Mouse (Mus musculus): ENCODE data around the gene Lrrc8c. TPM values are rescaled to one million over a fixed set of nuclear protein-coding genes. Genes with fewer than 3 reads are reported as not detected.
A peak's percentile ranks its signal among the peaks of the same experiment; 100 is the strongest.

Lrrc8c gene
- total RNA-seq, 2 experiments from 2014 or later, result 25.3 to 29.8 TPM

DNA sequence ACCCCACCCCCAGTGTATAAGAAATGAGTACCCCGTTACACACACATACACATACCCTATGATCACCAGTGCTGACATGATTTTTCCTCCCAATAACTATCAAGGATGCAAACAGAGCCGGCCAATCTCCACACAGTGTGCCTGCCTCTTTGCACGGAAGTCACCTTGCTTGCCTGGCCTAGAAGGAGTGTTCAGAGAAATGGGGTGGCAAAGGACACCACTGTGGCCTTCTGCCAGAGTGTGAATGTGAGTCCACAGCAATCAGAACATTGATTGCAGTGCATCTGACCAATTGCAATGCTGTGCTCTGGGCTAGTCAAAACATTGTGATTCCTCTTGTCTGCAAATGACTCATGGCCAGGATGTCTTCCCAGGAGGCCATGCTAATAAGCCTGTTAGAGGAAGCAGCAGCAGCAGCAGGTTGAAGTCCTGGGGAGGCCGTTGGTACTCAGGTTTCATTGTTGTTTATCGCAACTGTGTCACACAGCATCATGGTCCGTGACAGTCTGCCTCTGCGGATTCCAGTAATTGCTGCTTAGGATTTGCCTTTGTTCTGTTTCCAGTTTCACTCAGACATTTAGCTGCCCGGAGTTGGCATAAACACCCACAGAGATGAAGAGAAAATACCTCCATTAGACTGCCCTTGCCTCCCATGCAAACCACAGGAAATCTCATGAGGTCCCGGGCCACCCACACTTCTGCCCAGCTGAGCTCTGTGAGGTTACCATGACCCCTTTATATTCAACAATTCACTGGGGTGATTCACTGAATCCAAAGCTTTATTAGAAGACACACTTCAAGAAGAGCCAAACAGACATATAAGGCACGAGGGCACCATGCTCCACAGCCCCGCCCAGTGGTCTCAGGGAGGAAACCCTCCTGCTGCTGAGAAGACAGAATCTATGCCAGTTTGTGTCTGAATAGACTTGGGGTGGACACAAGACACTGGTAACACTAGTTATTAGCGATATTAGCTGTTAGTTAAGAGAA, 18.8 kb upstream of the Lrrc8c start:
- no peak for DNase-seq
- intact Hi-C loops (cut with DNase I), result no loop called here

DNA sequence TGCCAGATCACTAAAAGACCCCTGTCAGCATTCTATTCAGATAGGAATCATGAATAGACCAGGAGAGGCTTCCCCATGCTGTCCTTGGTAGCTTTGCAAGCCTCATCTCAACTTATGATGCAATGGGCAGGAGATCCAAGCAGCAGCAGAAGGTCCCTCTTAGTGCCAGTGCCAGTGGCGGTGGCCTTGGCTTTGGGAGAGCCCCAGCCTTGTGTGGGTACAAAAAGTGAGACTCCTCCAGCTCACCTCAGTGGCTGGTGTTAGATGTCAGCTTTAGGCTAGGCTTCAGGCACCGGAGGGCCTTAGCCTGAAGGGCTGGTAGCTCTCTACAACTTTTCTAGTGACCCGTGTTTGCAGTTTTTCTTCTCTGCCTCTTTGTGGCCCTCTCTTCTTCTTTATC, 18.1 kb upstream of the Lrrc8c start:
- intact Hi-C loops (cut with DNase I), result no loop called here
- DNase-seq, result no peak

DNA sequence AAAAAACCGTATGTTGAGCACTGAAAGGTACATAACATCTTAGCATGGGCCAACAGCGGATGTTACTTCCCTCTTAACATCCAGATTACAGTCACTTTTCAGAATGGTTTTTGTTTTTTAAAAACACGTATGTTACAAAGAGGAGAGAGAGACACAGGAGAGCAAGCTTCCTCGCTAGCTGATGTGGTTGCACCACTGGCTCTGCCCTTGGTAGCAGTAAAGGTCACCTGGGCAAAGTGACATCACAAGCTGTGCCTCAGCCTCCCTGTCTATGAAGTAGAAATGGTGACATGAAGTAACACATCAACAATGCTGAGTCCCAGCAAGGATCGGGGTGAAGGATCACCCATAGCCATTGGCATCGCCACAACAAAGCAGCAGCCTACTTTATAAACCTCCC, 10.4 kb upstream of the Lrrc8c start:
- DNase-seq, result no peak

DNA sequence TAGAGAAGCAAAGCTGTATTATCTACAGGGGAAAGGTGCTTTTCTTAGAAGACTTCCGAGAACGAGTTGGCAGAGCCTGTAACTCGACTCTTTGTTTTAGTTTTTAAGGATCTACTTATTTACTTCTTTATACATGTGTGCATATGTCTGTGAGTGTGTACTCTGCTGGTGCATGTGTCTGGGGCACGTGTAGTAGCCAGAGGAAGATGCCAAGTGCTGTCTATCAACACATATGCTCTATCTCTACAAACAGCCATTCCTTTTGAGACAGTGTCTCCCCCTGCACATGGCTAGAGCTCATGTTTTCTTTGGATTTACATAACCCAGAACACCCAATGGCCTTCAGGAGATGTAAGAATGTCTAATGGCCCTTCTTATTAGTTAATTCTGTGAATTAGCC, 6.9 kb upstream of the Lrrc8c start:
- DNase-seq, result no peak
- intact Hi-C loops (cut with DNase I), result no loop called here

More for the DNA sequence above, 10.4 kb upstream of the Lrrc8c start:
- intact Hi-C loops (cut with DNase I), result no loop called here

DNA sequence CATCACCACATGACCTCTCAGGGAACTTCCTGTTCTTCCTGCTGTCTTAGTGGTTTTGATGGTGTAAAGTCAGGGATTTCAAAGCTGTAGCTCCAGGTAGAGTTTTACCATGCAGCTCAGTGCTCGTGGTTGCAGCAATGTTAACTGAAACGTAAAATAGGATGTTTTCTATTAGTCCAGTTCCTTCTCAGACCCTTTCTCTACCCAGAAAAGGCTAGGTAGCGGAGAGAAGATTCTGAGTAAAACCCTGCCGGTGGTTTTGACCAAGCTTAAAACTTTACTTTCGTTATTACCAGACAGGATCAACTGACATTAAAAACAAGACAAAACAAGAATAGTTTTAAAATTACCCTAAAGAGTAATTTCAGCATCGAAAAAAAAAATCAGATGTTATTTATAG, 3.7 kb upstream of the Lrrc8c start:
- DNase-seq, result no peak
- intact Hi-C loops (cut with DNase I), result loop anchor here (5.0 kb wide), 2 partner anchors 98 to 357 kb away; partner anchors contain the start of gene Lrrc8b

DNA sequence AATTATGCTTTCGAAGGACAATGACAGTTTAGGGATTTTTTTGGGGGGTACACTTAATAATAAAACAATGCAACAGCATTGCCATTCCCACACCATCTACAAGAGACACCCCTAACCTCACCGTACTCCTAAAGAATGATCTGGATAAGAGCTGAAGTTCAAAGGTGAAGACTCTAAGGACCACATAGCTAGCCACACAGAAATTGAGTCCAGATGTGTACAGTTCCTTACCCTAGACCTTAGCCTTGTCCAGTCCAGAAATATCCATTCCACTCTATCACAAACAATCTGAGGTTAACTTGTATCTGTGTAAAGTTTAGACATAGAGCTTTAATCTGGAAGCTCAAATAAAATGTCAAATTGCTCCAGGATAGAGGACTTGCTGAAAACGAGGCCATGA, 2.9 kb upstream of the Lrrc8c start:
- DNase-seq, result no peak
- intact Hi-C loops (cut with DNase I), result loop anchor here (5.0 kb wide), 2 partner anchors 99 to 356 kb away; partner anchors contain the start of gene Lrrc8b

DNA sequence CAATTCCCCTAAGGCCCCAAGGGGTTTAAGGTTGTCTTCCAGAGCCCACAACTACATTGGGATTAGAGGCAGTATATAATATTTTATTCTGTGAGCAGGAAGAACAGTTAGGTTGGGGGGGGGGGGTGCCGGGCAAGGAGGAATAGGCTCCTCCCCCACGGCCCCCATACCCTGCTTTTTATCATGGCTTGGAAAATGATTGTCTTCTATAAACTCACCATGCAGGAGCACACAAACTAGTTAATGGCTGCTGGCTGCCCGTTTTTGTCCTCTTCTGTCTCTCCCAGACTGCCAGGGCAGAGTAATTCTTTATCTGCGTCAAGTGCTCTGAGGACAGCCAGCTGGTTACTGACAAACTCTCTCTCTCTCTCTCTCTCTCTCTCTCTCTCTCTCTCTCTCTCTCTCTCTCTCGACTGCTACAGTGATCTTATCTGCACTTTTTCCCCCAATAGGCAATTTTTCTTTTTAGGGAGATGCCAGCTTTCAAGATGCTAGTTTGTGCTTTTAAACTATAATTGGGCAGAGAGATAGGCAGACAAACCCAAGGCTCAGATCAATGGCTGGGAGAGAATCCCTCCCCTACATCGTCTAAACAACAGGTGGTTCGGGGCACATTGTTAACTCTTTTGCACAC, 1.1 kb upstream of the Lrrc8c start:
- DNase-seq, result no peak
- intact Hi-C loops (cut with DNase I), result loop anchor here (5.0 kb wide), 2 partner anchors 101 to 354 kb away; partner anchors contain the start of gene Lrrc8b

DNA sequence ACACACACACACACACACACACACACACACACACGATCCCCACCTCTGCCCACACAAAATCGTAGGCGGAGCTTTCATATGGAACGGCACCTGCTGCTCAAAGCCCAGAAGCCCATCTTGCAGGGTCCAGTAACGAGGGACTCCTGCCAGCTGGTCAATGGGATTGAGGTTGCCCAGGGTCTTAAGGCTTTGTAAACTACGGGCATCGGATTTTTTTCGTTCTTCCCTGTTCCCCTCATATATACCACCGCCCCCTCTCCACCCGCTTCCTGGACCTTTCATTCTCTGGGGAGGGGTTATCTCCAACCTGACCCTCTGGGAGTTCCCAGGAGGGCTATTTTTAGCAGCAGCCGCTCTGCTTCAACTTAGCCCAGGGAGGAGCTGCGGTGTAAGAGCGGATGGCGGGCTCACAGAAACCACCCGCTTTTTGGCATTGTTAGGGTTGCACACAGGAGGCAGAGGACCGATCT, 527 bp upstream of the Lrrc8c start:
- peak in 1 of 2 experiments; percentile 42 for DNase-seq
- intact Hi-C loops (cut with DNase I), result loop anchor here (1.0 to 5.0 kb wide), 3 partner anchors 101 to 354 kb away; partner anchors contain the start of gene Lrrc8b

DNA sequence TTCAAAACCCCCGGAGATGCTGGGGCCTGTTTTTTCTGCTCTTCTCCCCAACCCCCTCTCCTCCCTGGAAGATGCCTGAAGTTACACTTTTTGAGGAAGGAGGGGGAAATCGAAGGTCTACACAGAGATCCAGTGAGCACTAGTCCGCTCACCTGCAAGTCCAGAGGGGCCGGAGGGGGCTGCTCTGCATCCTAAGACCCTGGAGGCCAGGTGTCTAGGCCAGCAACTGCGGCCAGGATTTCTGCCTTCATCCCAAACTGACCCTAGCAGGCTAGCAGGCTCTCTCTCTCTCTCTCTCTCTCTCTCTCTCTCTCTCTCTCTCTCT, 750 bp downstream of the Lrrc8c start:
- intact Hi-C loops (cut with DNase I), result loop anchor here (1.0 to 5.0 kb wide), 5 partner anchors 37 to 352 kb away; partner anchors contain the start of gene Lrrc8b
- no peak for DNase-seq

DNA sequence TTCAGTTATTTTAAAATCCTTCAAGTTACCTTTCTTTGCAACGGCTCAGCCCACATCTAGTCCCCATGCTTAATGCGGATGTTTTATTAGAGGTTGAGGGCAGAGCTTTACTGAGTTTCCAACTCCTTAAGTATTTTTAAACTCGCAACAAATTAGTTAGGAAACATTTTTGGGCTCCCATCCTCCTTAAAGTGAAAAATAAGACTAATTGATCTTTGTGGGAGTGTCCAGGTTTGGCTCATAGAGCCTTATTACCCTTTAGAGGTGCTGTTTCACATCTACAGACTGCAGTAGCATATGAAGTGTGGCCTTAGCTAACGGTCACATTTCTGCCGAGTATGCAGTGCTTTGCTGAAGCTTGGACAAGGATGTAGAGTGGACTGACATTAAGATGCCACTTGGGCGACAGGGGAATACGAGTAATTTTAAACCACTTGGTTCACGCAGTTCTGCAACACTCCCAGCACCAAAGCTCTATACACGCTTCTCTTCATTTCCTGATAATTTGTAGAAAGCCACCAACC, 1.3 kb downstream of the Lrrc8c start:
- intact Hi-C loops (cut with DNase I), result loop anchor here (5.0 kb wide), 2 partner anchors 37 to 67 kb away; no protein-coding TSS in a partner anchor
- DNase-seq, result no peak

DNA sequence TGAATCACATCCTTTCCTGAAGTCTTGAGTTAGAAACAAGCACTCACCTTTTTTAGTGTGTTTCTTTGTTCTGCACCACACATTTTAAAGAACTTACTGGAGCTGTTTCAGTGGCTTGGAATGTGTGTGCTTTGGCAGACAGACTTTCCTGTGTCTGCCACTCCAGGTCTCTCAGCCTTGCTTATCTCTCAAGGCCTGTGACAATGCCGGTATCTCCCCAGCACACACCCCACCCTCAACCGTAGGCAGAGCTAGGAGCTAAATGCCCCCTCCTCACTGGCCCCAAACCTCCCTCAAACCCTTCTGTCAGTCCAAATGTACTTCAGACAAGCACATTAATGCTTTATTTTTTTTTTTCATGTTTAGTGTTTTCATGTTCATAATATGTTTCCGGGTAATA, 4.3 kb downstream of the Lrrc8c start:
- intact Hi-C loops (cut with DNase I), result loop anchor here (5.0 kb wide), 2 partner anchors 34 to 64 kb away; no protein-coding TSS in a partner anchor
- DNase-seq, result no peak

DNA sequence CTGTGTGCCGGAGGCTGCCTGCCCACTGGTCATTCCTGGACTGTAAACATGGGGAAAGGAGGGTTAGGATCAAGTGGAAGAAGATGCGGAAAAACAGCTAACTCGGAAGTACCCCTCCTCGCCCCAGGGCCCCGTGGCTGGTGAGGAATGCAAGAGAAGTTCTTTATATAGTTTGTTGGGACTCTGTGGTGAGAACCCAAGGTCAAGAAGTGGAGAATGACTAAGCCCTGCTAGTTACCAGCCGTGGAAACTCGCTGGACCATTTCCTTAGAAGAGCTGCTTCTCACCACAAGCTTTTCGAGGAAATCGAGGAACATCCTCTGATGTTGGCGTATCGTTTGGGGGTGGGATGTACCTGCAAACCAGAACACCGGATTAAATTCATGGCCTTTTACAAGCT, 5.8 kb downstream of the Lrrc8c start:
- DNase-seq, result no peak
- intact Hi-C loops (cut with DNase I), result no loop called here

DNA sequence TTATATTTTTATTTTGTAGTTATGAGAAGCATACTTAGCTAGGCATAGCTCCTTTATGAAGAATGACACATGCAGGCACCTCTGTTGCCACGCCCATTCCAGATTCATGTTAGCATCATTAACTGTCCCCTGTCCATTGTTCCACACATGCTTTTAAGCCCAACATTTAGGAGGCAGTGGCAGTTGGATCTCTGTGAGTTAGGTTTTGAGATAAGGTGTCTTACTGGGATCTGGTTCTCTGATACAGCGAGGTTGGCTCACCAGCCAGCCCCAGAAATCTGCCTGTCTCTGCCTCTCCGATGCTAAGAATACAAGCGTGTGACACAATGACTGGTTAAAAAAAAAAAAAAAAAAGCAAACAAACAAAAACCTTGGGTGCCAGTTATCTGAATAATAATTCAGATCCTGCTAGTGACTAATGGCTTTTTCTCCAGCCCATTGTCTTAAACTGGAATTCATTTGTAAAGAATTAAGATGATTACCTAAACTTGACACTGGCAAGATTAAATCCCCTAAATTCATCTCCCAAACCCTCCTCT, 7.0 kb downstream of the Lrrc8c start:
- no peak for DNase-seq
- intact Hi-C loops (cut with DNase I), result no loop called here

DNA sequence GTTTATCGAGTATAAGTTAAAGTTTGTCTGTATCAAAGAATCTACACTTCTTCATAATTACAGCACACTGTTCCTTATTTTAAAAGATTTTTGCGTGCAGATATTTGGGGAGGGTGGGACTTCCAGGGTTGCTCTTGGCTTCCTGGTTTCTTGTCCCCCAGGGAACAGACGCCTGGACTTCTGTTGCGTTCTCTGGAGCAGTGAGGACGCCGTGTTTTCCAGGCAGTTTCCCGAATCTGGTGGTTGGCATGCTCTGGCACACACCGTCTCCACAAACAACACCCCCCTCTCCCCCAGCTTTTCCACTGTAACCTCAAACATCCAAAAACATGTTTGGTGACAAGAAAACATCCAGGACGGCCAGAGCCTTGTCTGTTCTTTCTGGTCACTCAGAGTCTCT, 7.6 kb downstream of the Lrrc8c start:
- peak; percentile 26 to 44 for DNase-seq
- intact Hi-C loops (cut with DNase I), result no loop called here

DNA sequence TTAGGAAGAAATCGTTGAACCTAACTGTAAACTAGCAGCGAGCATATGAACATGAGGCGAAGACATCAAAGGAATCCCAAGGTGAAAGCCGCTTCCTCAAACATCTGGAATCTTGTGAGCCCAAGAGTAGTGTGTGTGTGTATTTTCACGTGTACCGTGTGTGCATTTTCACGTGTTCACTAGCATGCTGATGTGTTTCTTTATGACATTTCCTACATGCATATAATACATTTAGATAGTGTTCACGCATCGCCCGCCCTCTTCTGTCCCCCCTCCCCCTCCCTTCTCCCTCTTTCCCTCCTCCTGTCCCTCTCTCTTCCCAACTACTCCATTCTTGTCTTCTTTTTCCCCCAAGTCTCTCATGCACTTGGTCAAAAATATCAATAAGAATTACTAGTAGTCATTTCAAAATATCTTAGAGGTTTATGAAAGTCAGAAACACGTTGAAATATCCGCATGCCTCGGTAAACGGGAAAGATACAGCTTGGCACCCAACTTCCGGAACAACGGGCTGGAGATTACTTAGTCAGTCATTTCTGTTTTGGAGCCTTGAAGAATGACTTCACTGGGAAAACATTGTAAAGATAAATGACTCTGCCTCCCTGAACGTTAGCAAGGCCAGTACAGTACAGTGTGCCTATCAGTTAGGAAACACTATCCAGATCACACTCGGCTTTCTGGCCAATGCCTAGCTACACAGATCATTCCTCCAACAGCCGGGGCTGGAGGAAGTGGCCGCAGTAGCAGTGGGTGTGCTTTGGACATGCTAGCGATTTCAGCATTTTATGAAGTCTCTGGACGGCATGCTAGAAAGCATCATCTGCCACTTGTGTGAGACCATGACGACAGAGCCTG, 8.5 kb downstream of the Lrrc8c start:
- DNase-seq, result peak; percentile 33 to 37
- intact Hi-C loops (cut with DNase I), result no loop called here

DNA sequence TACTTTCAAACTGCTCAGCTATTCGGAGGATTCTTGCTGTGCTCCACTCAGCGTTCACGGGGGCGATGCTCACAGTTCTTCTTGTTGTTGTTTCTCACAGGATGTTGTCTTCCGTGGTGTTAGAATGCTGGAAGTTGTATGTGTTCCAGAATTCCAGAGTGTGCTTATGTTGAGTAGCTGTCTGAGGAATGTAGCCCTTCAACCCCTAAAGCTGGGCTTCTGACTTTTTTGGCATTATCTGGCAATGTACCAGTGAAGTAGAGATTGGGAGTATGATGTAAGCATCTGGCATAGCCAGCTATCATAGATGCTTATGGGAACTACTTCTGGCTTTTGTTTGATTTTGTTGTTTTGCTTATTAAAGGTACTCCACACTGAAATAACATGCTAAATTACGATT, 11.4 kb downstream of the Lrrc8c start:
- DNase-seq, result no peak
- intact Hi-C loops (cut with DNase I), result no loop called here

DNA sequence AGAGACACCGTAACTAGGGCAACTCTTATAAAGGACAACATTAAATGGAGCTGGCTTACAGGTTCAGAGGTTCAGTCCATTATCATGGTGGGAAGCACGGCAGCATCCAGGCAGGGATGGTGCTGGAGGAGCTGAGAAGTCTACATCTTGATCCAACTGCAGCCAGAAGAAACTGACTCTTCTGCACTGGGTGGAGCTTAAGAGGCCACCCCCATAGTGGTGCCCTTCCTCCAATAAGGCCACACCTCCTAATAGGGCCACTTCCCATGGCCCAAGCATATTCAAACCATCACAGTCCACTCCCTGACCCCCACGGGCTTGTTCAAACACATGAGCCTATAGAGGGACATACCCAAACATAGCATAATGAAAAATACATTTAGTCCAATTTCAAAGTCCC, 16.0 kb downstream of the Lrrc8c start:
- intact Hi-C loops (cut with DNase I), result no loop called here
- no peak for DNase-seq

DNA sequence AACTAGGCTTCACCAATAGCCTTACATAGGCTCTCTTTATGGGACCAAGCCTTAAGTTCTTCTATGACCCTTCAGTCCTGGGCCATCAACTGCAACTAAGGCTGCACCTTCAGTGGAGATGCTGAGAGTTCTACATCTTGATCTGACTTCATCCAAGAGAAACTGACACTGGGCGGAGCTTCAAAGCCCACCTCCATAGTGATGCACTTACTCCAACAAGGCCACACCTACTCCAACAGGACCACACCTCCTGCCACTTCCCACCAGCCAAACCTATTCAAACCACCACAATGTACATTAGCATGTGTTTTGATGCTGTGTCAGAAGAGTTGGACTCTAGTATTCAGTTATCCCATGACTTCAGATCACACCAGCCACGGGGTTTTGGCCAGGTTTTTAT, 17.0 kb downstream of the Lrrc8c start:
- no peak for DNase-seq
- intact Hi-C loops (cut with DNase I), result no loop called here

DNA sequence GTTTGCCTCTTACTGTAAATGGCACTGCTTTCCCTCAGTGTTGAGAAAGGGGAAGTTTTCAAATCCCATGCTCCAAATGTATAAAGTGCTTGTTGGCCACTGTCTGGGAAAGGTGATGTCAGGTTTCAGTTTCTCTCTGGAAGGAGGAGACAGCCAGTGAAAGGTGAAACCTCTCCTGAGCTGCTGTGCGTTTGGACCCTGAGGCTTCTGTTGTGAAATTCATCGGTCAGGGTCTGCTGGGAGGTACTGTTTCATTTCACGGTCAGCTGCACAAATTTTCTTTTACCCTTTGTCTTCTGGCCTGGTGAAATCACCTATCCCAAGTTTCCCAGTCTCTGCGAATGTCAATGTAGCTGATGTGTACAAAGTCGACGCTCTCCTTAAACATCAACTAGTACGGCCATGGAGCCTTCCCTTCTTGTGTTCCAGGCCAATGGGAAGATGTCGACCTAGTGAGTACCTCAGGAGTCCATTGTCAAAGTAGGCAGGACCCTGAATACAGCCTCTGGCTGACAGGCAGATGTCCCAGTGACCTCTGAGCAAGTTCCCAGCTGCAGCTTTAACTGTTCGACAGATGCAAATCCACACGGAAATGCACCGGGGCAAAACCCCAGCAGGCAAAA, 18.0 kb downstream of the Lrrc8c start:
- intact Hi-C loops (cut with DNase I), result no loop called here
- DNase-seq, result no peak

DNA sequence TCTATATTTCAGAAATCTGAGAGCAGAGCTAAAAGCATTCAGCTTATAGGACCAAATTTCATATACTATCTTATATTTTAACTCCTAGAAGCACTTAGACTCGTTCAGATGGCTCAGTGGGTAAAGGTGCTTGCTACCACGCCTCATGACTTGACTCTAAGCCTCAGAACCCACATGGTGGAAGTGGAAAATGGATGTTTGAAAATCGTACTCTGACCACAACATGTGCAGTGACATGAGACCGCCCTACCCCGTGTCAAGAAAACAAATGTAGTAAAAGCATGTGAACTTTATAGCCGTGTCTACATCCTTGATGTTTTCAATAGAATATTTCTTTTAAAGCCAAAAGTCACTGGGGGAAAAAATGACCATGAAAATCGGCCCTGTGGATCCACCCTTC, 21.9 kb downstream of the Lrrc8c start:
- intact Hi-C loops (cut with DNase I), result no loop called here
- DNase-seq, result no peak
